Mouse (Mus musculus) heart, embryonic 15.5 days (tissue): Measurements from ENCODE around the gene Ms4a7. TPM values are rescaled to one million over a fixed set of nuclear protein-coding genes. Genes with fewer than 3 reads are reported as not detected.

ENCODE experiments used
- ATAC-seq: fragments of 200-750 bp; cut with Nextera tagmentation; replicated peaks from 2 replicates; pipeline ENCODE4 v1.8.0; 2017; ENCODE audit warnings: low read depth, moderate TSS enrichment; ENCODE audit not compliant: insufficient number of reproducible peaks, insufficient read depth, low FRiP score
- H3K27ac ChIP-seq: fragments of 300-500 bp; sonication (generic); 2 replicates; pipeline ENCODE4 v1.5.1; 2015; ENCODE audit warnings: mild to moderate bottlenecking, inconsistent platforms
- H3K27me3 ChIP-seq: fragments of 300-500 bp; sonication (generic); 2 replicates; pipeline ENCODE4 v1.6.1; 2015; ENCODE audit warnings: inconsistent platforms
- H3K36me3 ChIP-seq: fragments of 300-500 bp; sonication (generic); 2 replicates; pipeline ENCODE4 v1.6.1; 2015; ENCODE audit warnings: mild to moderate bottlenecking, inconsistent platforms
- H3K4me1 ChIP-seq: fragments of 300-500 bp; sonication (generic); replicated peaks from 2 replicates; pipeline ENCODE4 v1.6.1; 2015; ENCODE audit warnings: inconsistent platforms
- H3K4me2 ChIP-seq: fragments of 300-500 bp; sonication (generic); 2 replicates; pipeline ENCODE4 v1.6.1; 2015; ENCODE audit warnings: inconsistent platforms, mild to moderate bottlenecking, moderate library complexity
- H3K4me3 ChIP-seq: fragments of 300-500 bp; sonication (generic); 2 replicates; pipeline ENCODE4 v1.5.1; 2015; ENCODE audit warnings: mild to moderate bottlenecking, inconsistent platforms
- H3K9ac ChIP-seq: fragments of 300-500 bp; sonication (generic); 2 replicates; pipeline ENCODE4 v1.6.1; 2015; ENCODE audit warnings: mild to moderate bottlenecking, inconsistent platforms
- H3K9me3 ChIP-seq: fragments of 300-500 bp; sonication (generic); replicated peaks from 2 replicates; pipeline ENCODE4 v1.6.1; 2016; ENCODE audit warnings: inconsistent platforms
- WGBS: fragments of 180-500 bp; shearing (Covaris S2); methylation state at CpG from one replicate; pipeline ENCODE4 v1.1.7; 2015; ENCODE audit warnings: mixed read lengths; 5-methylcytosine and 5-hydroxymethylcytosine counted together
- polyA plus RNA-seq: library from polyadenylated mRNA; unstranded; fragments of >200 nt; fragmentation: Nextera tagmentation; extraction: Ambion mirVana; gene quantifications from 2 replicates; pipeline ENCODE4 v1.2.1, GENCODE M21; 2015

Ms4a7 gene
- 4.6 and 7.0 TPM in 2 replicates for polyA plus RNA-seq

DNA sequence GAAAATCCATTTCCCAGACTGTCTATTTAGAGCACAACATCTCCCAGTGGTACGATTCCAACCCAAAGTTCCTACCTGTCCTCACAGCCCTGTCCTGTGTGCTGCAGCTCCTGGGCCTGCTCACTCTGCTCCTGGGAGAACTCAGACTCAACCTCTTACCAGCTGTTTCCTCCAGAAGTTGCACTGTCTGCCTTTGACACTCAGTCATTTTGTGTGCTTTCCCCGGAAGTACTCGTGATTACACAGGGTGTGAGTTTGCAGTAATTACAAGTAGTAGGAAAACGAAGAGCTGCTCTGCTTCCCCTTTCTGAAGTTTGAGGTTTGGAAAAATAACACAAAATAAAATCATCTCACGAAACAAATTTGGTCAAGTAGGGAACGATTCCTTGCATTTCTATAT lies at the start of gene Ms4a7:
TSS of gene Ms4a7 (minus strand) at position 215 of the 400 bp plus-strand sequence.
- Histone ChIP-seq H3K9me3 (no peaks in the 10 kb centered on the region), H3K27me3 (no peaks in the 10 kb centered on the region), H3K4me3 (no peak within 1 kb of the TSS), H3K4me2 (no peak within 1 kb of the TSS), H3K27ac (no peak within 1 kb of the TSS), H3K9ac (no peak within 1 kb of the TSS), H3K36me3 (no peaks in the 10 kb centered on the region), H3K4me1 (no peaks in the 10 kb centered on the region)
- ATAC-seq: no peak
- 72% methylated on average over 6 of the region's 6 CpGs for WGBS

DNA sequence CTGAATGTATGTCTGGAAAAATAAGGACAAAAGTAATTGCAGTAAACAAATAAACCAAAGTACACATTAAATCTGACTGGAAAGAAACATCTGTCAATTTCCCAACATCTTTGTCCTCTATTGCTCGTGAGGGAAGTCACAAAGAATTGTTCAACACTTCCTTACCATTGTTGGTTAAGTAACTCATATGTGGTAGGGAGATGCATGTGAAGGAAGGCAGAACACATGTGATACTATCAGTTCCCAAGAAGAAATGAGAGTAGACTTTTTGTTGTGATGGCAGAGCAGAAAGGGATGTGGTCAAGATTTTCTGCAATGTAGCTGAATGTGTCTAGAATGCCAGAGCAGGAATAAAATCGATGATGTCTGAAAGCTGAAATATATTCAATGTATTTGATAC lies 40.5 kb upstream of the Ms4a7 start:
- H3K9ac ChIP-seq: no peak overlapping the region
- 68% methylated on average over 2 of the region's 2 CpGs for WGBS
- no peaks in the 10 kb centered on the region for H3K27me3 ChIP-seq
- no peak overlapping the region for H3K27ac ChIP-seq
- ATAC-seq: no peak
- H3K4me2 ChIP-seq: no peak overlapping the region
- H3K4me1 ChIP-seq: no peaks in the 10 kb centered on the region
- H3K9me3 ChIP-seq: no peaks in the 10 kb centered on the region
- no peak overlapping the region for H3K4me3 ChIP-seq
- H3K36me3 ChIP-seq: no peaks in the 10 kb centered on the region

DNA sequence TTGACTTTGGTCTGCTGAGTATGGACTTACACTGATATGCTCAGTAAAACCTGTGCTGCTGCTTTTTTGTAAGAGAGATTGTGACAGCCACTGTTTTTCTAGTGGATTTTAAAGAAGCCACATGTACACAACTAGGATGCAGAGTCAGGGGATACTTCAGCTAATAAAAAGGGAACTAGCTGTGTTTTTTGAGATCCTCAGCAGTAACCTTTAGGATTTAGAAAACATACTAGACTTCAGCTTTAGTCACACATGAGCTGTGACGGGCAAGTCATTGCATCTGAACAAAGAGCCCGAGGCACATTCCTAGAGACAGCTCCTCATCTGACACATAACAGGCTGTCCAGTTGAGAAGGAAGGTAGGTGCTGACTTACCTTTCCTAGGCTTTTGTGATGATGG lies 39.3 kb upstream of the Ms4a7 start, which contains the start of gene Ms4a4a:
TSS of gene Ms4a4a (plus strand) at position 251 of the 400 bp plus-strand sequence.
- H3K27me3 ChIP-seq: no peaks in the 10 kb centered on the region
- no peak for ATAC-seq
- H3K27ac ChIP-seq: no peak within 1 kb of the TSS
- H3K9ac ChIP-seq: no peak within 1 kb of the TSS
- no peak within 1 kb of the TSS for H3K4me3 ChIP-seq
- 72% methylated on average over 2 of the region's 2 CpGs for WGBS
- no peak within 1 kb of the TSS for H3K4me2 ChIP-seq
- H3K36me3 ChIP-seq: no peaks in the 10 kb centered on the region
- no peaks in the 10 kb centered on the region for H3K4me1 ChIP-seq
- no peaks in the 10 kb centered on the region for H3K9me3 ChIP-seq

DNA sequence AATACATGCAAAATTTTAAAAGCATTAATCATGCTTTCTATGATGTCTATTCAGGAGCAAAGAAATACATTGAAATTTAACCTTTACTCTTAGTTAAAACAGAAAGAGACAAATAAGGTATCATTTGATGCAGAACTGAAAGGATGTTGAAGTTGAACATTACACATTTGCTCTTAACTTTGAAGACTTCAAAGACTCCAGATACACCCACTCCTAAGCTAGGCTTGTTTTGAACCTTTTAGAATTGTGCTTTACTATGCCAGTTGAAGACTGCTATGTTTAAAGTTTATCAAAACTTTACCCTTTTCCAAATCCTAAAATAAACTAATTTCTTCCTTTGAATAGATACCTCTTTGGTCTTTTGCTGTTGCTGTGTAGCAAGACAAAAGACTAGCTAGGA lies 35.2 kb upstream of the Ms4a7 start:
- no peaks in the 10 kb centered on the region for H3K36me3 ChIP-seq
- H3K4me3 ChIP-seq: no peak overlapping the region
- H3K27me3 ChIP-seq: no peaks in the 10 kb centered on the region
- no peak overlapping the region for H3K27ac ChIP-seq
- no peak overlapping the region for H3K9ac ChIP-seq
- ATAC-seq: no peak
- no peaks in the 10 kb centered on the region for H3K9me3 ChIP-seq
- no peak overlapping the region for H3K4me2 ChIP-seq
- no peaks in the 10 kb centered on the region for H3K4me1 ChIP-seq

DNA sequence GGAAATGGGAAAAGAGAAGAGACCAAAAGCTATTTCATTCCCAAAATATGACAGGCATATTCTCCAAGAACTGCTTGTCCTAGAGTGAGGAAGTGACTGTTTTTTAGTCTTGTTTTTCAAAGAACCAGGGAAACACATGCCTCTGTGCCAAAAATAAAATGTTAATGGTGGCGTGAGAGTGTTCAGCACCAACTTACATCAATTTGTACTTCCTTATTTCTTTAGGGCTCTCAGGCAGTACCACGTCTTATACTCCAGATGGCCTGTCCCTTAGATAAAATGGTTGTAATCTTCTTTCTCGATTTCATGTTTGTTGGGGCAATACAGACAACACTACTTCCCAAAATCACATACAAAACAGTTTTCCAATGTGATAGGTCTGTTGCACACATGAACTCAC lies 32.4 kb upstream of the Ms4a7 start:
- no peak overlapping the region for H3K9ac ChIP-seq
- H3K9me3 ChIP-seq: no peaks in the 10 kb centered on the region
- H3K27ac ChIP-seq: no peak overlapping the region
- no peak overlapping the region for H3K4me3 ChIP-seq
- no peak overlapping the region for H3K4me2 ChIP-seq
- H3K36me3 ChIP-seq: no peaks in the 10 kb centered on the region
- no peak for ATAC-seq
- no peaks in the 10 kb centered on the region for H3K4me1 ChIP-seq
- H3K27me3 ChIP-seq: no peaks in the 10 kb centered on the region
- WGBS: 54% methylated on average over 3 of the region's 3 CpGs

DNA sequence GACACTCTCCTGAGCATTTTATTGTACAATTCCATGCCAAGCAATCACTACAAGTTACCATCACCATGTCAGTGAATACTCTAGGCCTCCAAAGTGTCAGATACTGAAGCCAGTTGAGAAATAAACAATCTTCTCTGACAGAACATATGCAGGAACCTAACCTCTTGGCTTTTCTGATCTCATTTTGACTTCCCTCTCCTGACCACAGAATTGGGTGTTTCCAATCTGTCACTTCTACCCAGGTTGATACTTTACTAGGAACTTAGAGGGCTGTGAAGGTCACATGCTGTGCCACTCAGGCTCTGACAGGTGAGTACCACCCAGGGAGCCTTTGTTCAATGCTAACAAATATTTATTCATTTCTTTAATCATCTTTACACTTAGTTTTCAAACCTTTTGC lies 26.1 kb upstream of the Ms4a7 start:
- H3K27me3 ChIP-seq: no peaks in the 10 kb centered on the region
- no peak overlapping the region for H3K27ac ChIP-seq
- H3K9me3 ChIP-seq: no peaks in the 10 kb centered on the region
- no peaks in the 10 kb centered on the region for H3K4me1 ChIP-seq
- H3K4me3 ChIP-seq: no peak overlapping the region
- H3K9ac ChIP-seq: no peak overlapping the region
- H3K36me3 ChIP-seq: no peaks in the 10 kb centered on the region
- no peak overlapping the region for H3K4me2 ChIP-seq
- no peak for ATAC-seq

DNA sequence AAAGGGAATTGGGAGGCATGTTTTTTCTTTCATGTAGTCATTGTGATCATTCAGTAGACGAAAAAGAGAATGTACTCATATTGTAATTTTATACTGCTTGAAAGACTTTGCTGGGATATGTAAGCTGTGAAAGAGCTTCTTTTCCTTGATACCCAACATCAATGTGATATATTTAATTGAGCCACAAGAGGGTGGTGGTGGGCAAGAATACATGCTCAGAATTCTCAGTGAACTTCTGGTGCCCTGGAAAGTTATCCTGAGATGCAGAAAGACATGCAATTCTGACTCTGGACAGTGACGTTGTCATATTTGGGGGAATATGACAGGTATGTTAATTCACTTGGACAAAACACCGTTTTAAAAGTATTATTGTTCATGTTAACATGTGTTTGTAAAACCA lies 24.2 kb upstream of the Ms4a7 start:
- Histone ChIP-seq H3K9ac (no peak overlapping the region), H3K9me3 (no peaks in the 10 kb centered on the region), H3K4me2 (no peak overlapping the region), H3K4me1 (no peaks in the 10 kb centered on the region), H3K4me3 (no peak overlapping the region), H3K36me3 (no peaks in the 10 kb centered on the region), H3K27me3 (no peaks in the 10 kb centered on the region), H3K27ac (no peak overlapping the region)
- 49% methylated on average over 3 of the region's 3 CpGs for WGBS
- no peak for ATAC-seq

DNA sequence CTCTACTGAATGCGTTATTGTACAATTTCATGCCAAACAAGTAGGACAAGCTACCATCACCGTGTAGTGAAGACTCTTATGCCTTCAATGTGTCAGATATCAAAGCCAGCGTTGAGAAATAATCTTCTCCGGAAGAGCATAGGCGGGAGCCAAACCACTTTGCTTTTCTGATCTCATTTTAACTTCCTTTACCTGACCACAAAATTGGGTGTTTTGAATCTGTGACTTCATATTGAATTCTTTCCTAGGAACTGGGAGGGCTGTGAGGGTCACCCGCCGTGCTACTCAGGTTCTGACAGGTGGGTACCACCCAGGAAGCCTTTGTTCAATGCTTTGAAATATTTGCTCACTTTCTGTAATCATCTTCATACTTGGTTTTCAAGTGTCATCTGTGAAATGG lies 19.8 kb upstream of the Ms4a7 start:
- Histone ChIP-seq H3K27ac (no peak overlapping the region), H3K4me2 (no peak overlapping the region), H3K27me3 (no peaks in the 10 kb centered on the region), H3K4me1 (no peaks in the 10 kb centered on the region), H3K4me3 (no peak overlapping the region), H3K9ac (no peak overlapping the region), H3K36me3 (no peaks in the 10 kb centered on the region), H3K9me3 (no peaks in the 10 kb centered on the region)
- 72% methylated on average over 7 of the region's 7 CpGs for WGBS
- ATAC-seq: no peak

DNA sequence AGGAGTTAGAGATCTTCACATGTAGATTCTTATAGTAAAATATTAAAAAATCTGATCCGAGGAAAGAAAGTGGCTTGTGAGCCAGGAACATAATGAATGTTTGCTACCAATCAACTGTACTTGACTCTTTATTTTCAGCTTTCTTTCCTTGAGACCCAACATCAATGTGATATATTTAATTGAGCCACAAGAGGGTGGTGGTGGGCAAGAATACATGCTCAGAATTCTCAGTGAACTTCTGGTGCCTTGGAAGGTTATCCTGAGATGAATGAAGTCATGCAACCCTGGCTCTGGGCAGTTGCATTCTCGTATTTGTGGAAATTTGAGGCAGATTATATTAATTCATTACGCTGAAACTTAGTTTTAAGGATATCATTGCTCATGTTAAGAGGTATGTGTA lies 15.9 kb upstream of the Ms4a7 start:
- Histone ChIP-seq H3K9me3 (no peaks in the 10 kb centered on the region), H3K4me1 (no peaks in the 10 kb centered on the region), H3K9ac (no peak overlapping the region), H3K36me3 (no peaks in the 10 kb centered on the region), H3K4me3 (no peak overlapping the region), H3K27me3 (no peaks in the 10 kb centered on the region), H3K4me2 (no peak overlapping the region), H3K27ac (no peak overlapping the region)
- 33% methylated on average over 3 of the region's 3 CpGs for WGBS
- ATAC-seq: no peak

DNA sequence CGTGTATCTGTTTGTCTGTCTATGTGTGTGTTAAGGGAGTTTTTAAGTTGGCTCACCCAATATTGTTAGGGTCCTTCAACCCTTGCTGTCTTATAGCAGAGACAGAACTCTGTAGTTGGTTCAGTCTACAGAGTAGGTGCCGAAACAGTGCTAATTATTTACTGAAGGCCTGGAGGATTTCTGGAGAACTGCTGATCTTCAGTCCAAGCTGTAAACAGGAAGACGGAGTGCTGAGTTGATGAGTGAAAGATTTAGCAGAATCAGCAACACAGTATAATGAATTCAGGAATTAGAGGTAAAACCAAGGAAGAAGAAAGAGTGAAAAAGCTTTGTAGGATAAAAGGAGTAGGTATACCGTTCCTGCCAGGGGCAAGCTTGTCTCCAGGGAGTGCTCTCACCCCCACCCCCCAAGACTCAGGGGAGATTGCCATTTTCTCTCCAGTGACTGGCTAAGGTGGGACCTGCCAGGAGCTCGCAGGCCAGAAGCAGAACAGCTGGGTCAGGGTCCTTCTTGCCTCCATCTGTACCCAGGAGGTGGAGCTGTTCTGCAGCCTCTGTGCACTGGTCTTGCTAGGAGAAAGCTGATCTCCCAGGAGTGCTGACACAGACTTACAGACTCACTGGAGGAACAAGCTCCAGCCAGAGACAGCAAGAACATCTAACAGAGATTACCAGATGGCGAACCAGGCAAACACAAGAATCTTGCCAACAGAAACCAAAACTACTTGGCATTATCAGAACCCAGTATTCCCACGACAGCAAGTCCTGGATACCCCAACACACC lies 13.9 kb upstream of the Ms4a7 start:
- ATAC-seq: no peak
- H3K27ac ChIP-seq: no peak overlapping the region
- H3K9me3 ChIP-seq: no peaks in the 10 kb centered on the region
- H3K4me2 ChIP-seq: no peak overlapping the region
- H3K9ac ChIP-seq: no peak overlapping the region
- no peak overlapping the region for H3K4me3 ChIP-seq
- WGBS: 49% methylated on average over 7 of the region's 7 CpGs
- no peaks in the 10 kb centered on the region for H3K27me3 ChIP-seq
- no peaks in the 10 kb centered on the region for H3K36me3 ChIP-seq
- no peaks in the 10 kb centered on the region for H3K4me1 ChIP-seq

DNA sequence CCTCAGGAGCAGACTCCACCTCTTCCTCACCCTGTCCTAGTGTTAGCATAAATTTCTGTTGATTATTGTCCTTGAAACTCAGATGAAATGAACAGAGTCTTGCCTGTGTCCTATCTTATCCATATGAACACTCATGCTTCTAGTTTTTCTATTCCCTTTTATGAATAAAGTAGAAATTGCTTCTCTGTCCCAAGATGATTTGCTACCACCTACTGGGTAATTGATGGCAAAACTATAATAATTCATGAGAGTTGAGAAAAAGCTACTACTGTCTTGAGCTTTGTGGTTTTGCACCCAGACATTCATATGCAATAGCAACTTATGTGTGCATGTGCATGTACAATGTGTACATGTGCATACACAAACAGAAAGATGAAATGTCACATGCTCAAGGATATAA lies 8.0 kb upstream of the Ms4a7 start:
- no peaks in the 10 kb centered on the region for H3K27me3 ChIP-seq
- H3K9me3 ChIP-seq: no peaks in the 10 kb centered on the region
- no peaks in the 10 kb centered on the region for H3K36me3 ChIP-seq
- no peak overlapping the region for H3K27ac ChIP-seq
- no peak for ATAC-seq
- no peak overlapping the region for H3K4me3 ChIP-seq
- H3K4me1 ChIP-seq: no peaks in the 10 kb centered on the region
- no peak overlapping the region for H3K9ac ChIP-seq
- H3K4me2 ChIP-seq: no peak overlapping the region

DNA sequence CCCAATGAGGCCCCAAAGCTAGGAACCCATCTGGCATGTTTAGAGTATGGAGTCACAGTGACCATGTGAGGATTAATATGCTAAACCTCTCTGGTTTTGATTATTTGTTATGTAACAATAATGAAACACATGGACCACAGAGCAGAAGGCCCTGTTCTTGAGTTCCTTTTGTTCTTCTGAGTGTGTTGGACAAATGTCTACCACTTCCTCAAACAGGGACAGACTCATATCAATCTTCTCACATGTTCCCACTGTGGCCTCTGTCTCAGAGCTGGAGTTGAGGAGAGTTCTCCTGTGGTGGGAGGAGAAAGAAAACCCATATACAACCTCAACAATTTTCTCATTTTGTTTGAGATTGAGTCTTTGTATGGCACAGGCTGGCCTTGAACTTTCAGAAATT lies 7.2 kb upstream of the Ms4a7 start:
- no peak for ATAC-seq
- Histone ChIP-seq H3K9ac (no peak overlapping the region), H3K36me3 (no peaks in the 10 kb centered on the region), H3K27ac (no peak overlapping the region), H3K9me3 (no peaks in the 10 kb centered on the region), H3K27me3 (no peaks in the 10 kb centered on the region), H3K4me1 (no peaks in the 10 kb centered on the region), H3K4me3 (no peak overlapping the region), H3K4me2 (no peak overlapping the region)
